Mouse (Mus musculus) midbrain, embryonic 16.5 days (tissue): ENCODE data around the gene Socs7. TPM values are rescaled to one million over a fixed set of nuclear protein-coding genes. Genes with fewer than 3 reads are reported as not detected.

Experiments
- ATAC-seq: fragments of 200-750 bp; cut with Nextera tagmentation; 2 replicates; pipeline ENCODE4 v1.8.0; 2017; ENCODE audit warnings: moderate TSS enrichment
- H3K27ac ChIP-seq: fragments of 300-500 bp; sonication (generic); 2 replicates; pipeline ENCODE4 v1.5.1; 2014; ENCODE audit warnings: mild to moderate bottlenecking, low read length, mixed read lengths
- H3K27me3 ChIP-seq: fragments of 300-500 bp; sonication (generic); 2 replicates; pipeline ENCODE4 v1.6.1; 2014; ENCODE audit warnings: low read depth, low read length, mixed read lengths; ENCODE audit not compliant: control insufficient read depth, insufficient read depth
- H3K36me3 ChIP-seq: fragments of 300-500 bp; sonication (generic); 2 replicates; pipeline ENCODE4 v1.6.1; 2014; ENCODE audit warnings: mild to moderate bottlenecking, low read length, moderate library complexity, mixed read lengths; ENCODE audit not compliant: control insufficient read depth, insufficient read depth
- H3K4me1 ChIP-seq: fragments of 300-500 bp; sonication (generic); 2 replicates; pipeline ENCODE4 v1.6.1; 2014; ENCODE audit warnings: mild to moderate bottlenecking, low read length, mixed read lengths; ENCODE audit not compliant: control insufficient read depth, insufficient read depth
- H3K4me2 ChIP-seq: fragments of 300-500 bp; sonication (generic); 2 replicates; pipeline ENCODE4 v1.6.1; 2014; ENCODE audit warnings: mild to moderate bottlenecking, low read length, mixed read lengths
- H3K4me3 ChIP-seq: fragments of 300-500 bp; sonication (generic); 2 replicates; pipeline ENCODE4 v1.5.1; 2014; ENCODE audit warnings: low read depth, mild to moderate bottlenecking, low read length, moderate library complexity, mixed read lengths
- H3K9ac ChIP-seq: fragments of 300-500 bp; sonication (generic); 2 replicates; pipeline ENCODE4 v1.6.1; 2014; ENCODE audit warnings: low read depth, low read length, mixed read lengths
- H3K9me3 ChIP-seq: fragments of 300-500 bp; sonication (generic); replicated peaks from 2 replicates; pipeline ENCODE4 v1.6.1; 2014; ENCODE audit warnings: mild to moderate bottlenecking, low read length, mixed read lengths; ENCODE audit not compliant: control insufficient read depth, poor library complexity, severe bottlenecking
- WGBS: fragments of 180-500 bp; shearing (Covaris S2); extraction: QIAGEN DNeasy Blood & Tissue Kit; methylation state at CpG from one replicate; pipeline ENCODE4 v1.1.7; 2014; 5-methylcytosine and 5-hydroxymethylcytosine counted together
- polyA plus RNA-seq: library from polyadenylated mRNA; unstranded; fragments of >200 nt; fragmentation: Nextera tagmentation; extraction: Ambion mirVana; gene quantifications from 2 replicates; pipeline ENCODE4 v1.2.1, GENCODE M21; 2015

The Socs7 gene
- polyA plus RNA-seq, 1 experiment from 2014 or later, result 8.5 TPM

- Histone ChIP-seq H3K4me1 (peaks cover 13% of the 10 kb centered on the region), H3K9me3 (no peaks in the 10 kb centered on the region), H3K9ac (peak overlapping the region; percentile 53; the same call in 1 of the 2 replicates), H3K27ac (peak overlapping the region; percentile 1; the same call in 1 of the 2 replicates), H3K4me3 (peak overlapping the region; percentile 35; the same call in 1 of the 2 replicates), H3K36me3 (no peaks in the 10 kb centered on the region), H3K27me3 (no peaks in the 10 kb centered on the region), H3K4me2 (peak overlapping the region; percentile 75)
- ATAC-seq, result 0 out of 2 replicates have a peak, but pooled peaks have one; percentile 25
- WGBS, result 52% methylated on average over 4 of the region's 4 CpGs
Measured at GRCm38 (mm10) chr11:97428726-97429077, 66.4 kb downstream of the Socs7 start.

- H3K9me3 ChIP-seq, result no peaks in the 10 kb centered on the region
- no peak overlapping the region for H3K27ac ChIP-seq
- no peaks in the 10 kb centered on the region for H3K27me3 ChIP-seq
- ATAC-seq, result no peak
- no peak overlapping the region for H3K4me2 ChIP-seq
- 75% methylated on average over 8 of the region's 8 CpGs for WGBS
- H3K4me3 ChIP-seq, result no peak overlapping the region
- H3K36me3 ChIP-seq, result no peaks in the 10 kb centered on the region
- no peak overlapping the region for H3K9ac ChIP-seq
- H3K4me1 ChIP-seq, result peaks cover 14% of the 10 kb centered on the region
Measured at GRCm38 (mm10) chr11:97429615-97430014, 67.3 kb downstream of the Socs7 start.

GRCm38 (mm10) chr11:97432015-97432414 is 69.7 kb downstream of the Socs7 start:
- no peaks in the 10 kb centered on the region for H3K36me3 ChIP-seq
- H3K27me3 ChIP-seq, result no peaks in the 10 kb centered on the region
- H3K9me3 ChIP-seq, result no peaks in the 10 kb centered on the region
- ATAC-seq, result no peak
- WGBS, result 9% methylated on average over 3 of the region's 3 CpGs
- H3K4me2 ChIP-seq, result no peak overlapping the region
- H3K4me3 ChIP-seq, result no peak overlapping the region
- no peak overlapping the region for H3K27ac ChIP-seq
- peaks cover 19% of the 10 kb centered on the region for H3K4me1 ChIP-seq
- H3K9ac ChIP-seq, result no peak overlapping the region

- ATAC-seq, result no peak
- no peaks in the 10 kb centered on the region for H3K27me3 ChIP-seq
- no peak overlapping the region for H3K27ac ChIP-seq
- no peak overlapping the region for H3K4me2 ChIP-seq
- H3K9ac ChIP-seq, result no peak overlapping the region
- no peaks in the 10 kb centered on the region for H3K36me3 ChIP-seq
- H3K4me3 ChIP-seq, result no peak overlapping the region
- H3K9me3 ChIP-seq, result no peaks in the 10 kb centered on the region
- 93% methylated on average over 8 of the region's 8 CpGs for WGBS
- peaks cover 11% of the 10 kb centered on the region for H3K4me1 ChIP-seq
Measured at GRCm38 (mm10) chr11:97432983-97433539, 70.7 kb downstream of the Socs7 start.

- 71% methylated on average over 8 of the region's 8 CpGs for WGBS
- H3K9me3 ChIP-seq, result no peaks in the 10 kb centered on the region
- H3K9ac ChIP-seq, result no peak overlapping the region
- peaks cover 4% of the 10 kb centered on the region for H3K27me3 ChIP-seq
- H3K36me3 ChIP-seq, result no peaks in the 10 kb centered on the region
- H3K27ac ChIP-seq, result no peak overlapping the region
- H3K4me3 ChIP-seq, result no peak overlapping the region
- ATAC-seq, result no peak
- H3K4me2 ChIP-seq, result no peak overlapping the region
- H3K4me1 ChIP-seq, result peaks cover 6% of the 10 kb centered on the region
Measured at GRCm38 (mm10) chr11:97434121-97434520, 71.8 kb downstream of the Socs7 start.

GRCm38 (mm10) chr11:97434704-97435454 is 72.5 kb downstream of the Socs7 start:
- peaks cover 11% of the 10 kb centered on the region for H3K27me3 ChIP-seq
- peak overlapping the region; percentile 41 for H3K4me2 ChIP-seq
- peak overlapping the region; percentile 41 for H3K27ac ChIP-seq
- peaks cover 7% of the 10 kb centered on the region for H3K4me1 ChIP-seq
- peak; percentile 66 for ATAC-seq
- no peaks in the 10 kb centered on the region for H3K36me3 ChIP-seq
- WGBS, result 3% methylated on average over 15 of the region's 15 CpGs
- H3K9ac ChIP-seq, result no peak overlapping the region
- H3K4me3 ChIP-seq, result peak overlapping the region; percentile 17; the same call in 1 of the 2 replicates
- no peaks in the 10 kb centered on the region for H3K9me3 ChIP-seq

GRCm38 (mm10) chr11:97435808-97436491 is 73.6 kb downstream of the Socs7 start:
- H3K4me2 ChIP-seq, result no peak overlapping the region
- H3K4me3 ChIP-seq, result no peak overlapping the region
- no peaks in the 10 kb centered on the region for H3K9me3 ChIP-seq
- ATAC-seq, result no peak
- peaks cover 13% of the 10 kb centered on the region for H3K4me1 ChIP-seq
- 68% methylated on average over 13 of the region's 13 CpGs for WGBS
- peaks cover 14% of the 10 kb centered on the region for H3K27me3 ChIP-seq
- 0 out of 2 replicates have a peak overlapping the region, but pooled peaks have one; percentile 22 for H3K27ac ChIP-seq
- H3K36me3 ChIP-seq, result no peaks in the 10 kb centered on the region
- no peak overlapping the region for H3K9ac ChIP-seq

GRCm38 (mm10) chr11:97437745-97438144 is 75.4 kb downstream of the Socs7 start:
- Histone ChIP-seq H3K4me1 (peaks cover 26% of the 10 kb centered on the region), H3K27ac (no peak overlapping the region), H3K9me3 (no peaks in the 10 kb centered on the region), H3K36me3 (no peaks in the 10 kb centered on the region), H3K9ac (no peak overlapping the region), H3K27me3 (peaks cover 17% of the 10 kb centered on the region), H3K4me2 (no peak overlapping the region), H3K4me3 (no peak overlapping the region)
- WGBS, result 16% methylated on average over 5 of the region's 5 CpGs
- ATAC-seq, result no peak

- H3K27me3 ChIP-seq, result peaks cover 17% of the 10 kb centered on the region
- H3K4me3 ChIP-seq, result no peak overlapping the region
- H3K36me3 ChIP-seq, result no peaks in the 10 kb centered on the region
- H3K4me2 ChIP-seq, result no peak overlapping the region
- ATAC-seq, result no peak
- WGBS, result 58% methylated on average over 9 of the region's 9 CpGs
- no peak overlapping the region for H3K27ac ChIP-seq
- no peaks in the 10 kb centered on the region for H3K9me3 ChIP-seq
- no peak overlapping the region for H3K9ac ChIP-seq
- H3K4me1 ChIP-seq, result peaks cover 26% of the 10 kb centered on the region
Measured at GRCm38 (mm10) chr11:97438868-97439267, 76.5 kb downstream of the Socs7 start.
